Mouse (Mus musculus) spleen, adult 2 months (tissue): ENCODE results near the gene Arnt2. TPM values are rescaled to one million over a fixed set of nuclear protein-coding genes. Genes with fewer than 3 reads are reported as not detected.

ENCODE experiments used
- DNase-seq, 2 experiments: peaks; one replicate each; pipeline versions ENCODE4 v3.0.0 to v3.0.0-alpha.2; 2012 to 2021; ENCODE audit warnings: low spot score in 2 of 2, low read depth in 1 of 2
- H3K27ac ChIP-seq: fragments of 200-500 bp; 2 replicates; pipeline ENCODE4 v1.5.1; 2012; ENCODE audit warnings: low read length, inconsistent platforms; ENCODE audit not compliant: insufficient read depth
- H3K27me3 ChIP-seq: fragments of 200-500 bp; 2 replicates; pipeline ENCODE4 v1.6.1; 2012; ENCODE audit warnings: mild to moderate bottlenecking, moderate library complexity, low read length, inconsistent platforms; ENCODE audit not compliant: control insufficient read depth, insufficient read depth
- H3K36me3 ChIP-seq: fragments of 200-500 bp; 2 replicates; pipeline ENCODE4 v1.6.1; 2012; ENCODE audit warnings: mild to moderate bottlenecking, low read length, inconsistent platforms; ENCODE audit not compliant: control insufficient read depth, insufficient read depth
- H3K4me1 ChIP-seq: fragments of 200-500 bp; 2 replicates; pipeline ENCODE4 v1.6.1; 2011; ENCODE audit warnings: inconsistent platforms; ENCODE audit not compliant: control insufficient read depth, insufficient read depth, insufficient read length
- H3K4me3 ChIP-seq: fragments of 200-500 bp; 2 replicates; pipeline ENCODE4 v1.5.1; 2011; ENCODE audit warnings: mild to moderate bottlenecking, inconsistent platforms; ENCODE audit not compliant: insufficient read depth, insufficient read length; ENCODE audit errors: extremely low read depth
- CTCF ChIP-seq: fragments of 200-500 bp; IDR thresholded peaks from 2 replicates; pipeline ENCODE4 v1.5.1; 2011; ENCODE audit warnings: mild to moderate bottlenecking, inconsistent platforms; ENCODE audit not compliant: insufficient read depth, insufficient read length, insufficient replicate concordance; ENCODE audit errors: extremely low read depth
- POLR2A ChIP-seq: fragments of 200-500 bp; IDR thresholded peaks from 2 replicates; pipeline ENCODE4 v1.6.1; 2011; ENCODE audit warnings: low read depth, low read length, inconsistent platforms
- WGBS: fragments of 180-500 bp; shearing (Covaris S2); methylation state at CpG from one replicate; pipeline ENCODE4 v1.1.7; 2018; 5-methylcytosine and 5-hydroxymethylcytosine counted together
- polyA plus RNA-seq: library from polyadenylated mRNA; depleted of rRNA; stranded (reverse); fragments of >200 nt; gene quantifications from 2 replicates; pipeline ENCODE4 v1.2.3, GENCODE M21; 2012

Gene Arnt2
- polyA plus RNA-seq, 1 experiment = 2.0 TPM

DNA sequence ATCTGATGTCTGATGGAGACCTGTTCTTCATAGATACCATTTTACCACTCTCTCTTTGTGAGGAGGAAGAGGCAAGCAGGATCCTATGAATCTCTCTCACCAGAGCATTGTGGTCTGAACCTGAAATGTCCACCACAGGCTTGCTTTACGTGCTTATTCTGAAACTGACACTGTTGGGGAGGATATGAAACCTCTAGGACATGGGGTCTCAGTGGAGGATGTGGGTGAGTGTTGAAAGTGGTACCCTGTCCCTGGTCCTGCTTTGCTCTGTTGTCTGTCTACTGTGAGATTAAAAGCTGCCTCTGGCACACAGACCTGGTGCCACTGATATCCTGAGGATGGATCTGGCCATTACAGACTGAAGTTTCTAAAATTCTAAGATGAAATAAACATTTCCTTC is 88.4 kb downstream of the Arnt2 start:
- TF ChIP-seq CTCF (no peak), POLR2A (no peak)
- no peak for DNase-seq
- Histone ChIP-seq H3K27ac (no peak overlapping the region), H3K36me3 (no peaks in the 10 kb centered on the region), H3K27me3 (no peaks in the 10 kb centered on the region), H3K4me3 (no peak overlapping the region), H3K4me1 (no peaks in the 10 kb centered on the region)
- 56% methylated on average over 1 of the region's 1 CpGs for WGBS

DNA sequence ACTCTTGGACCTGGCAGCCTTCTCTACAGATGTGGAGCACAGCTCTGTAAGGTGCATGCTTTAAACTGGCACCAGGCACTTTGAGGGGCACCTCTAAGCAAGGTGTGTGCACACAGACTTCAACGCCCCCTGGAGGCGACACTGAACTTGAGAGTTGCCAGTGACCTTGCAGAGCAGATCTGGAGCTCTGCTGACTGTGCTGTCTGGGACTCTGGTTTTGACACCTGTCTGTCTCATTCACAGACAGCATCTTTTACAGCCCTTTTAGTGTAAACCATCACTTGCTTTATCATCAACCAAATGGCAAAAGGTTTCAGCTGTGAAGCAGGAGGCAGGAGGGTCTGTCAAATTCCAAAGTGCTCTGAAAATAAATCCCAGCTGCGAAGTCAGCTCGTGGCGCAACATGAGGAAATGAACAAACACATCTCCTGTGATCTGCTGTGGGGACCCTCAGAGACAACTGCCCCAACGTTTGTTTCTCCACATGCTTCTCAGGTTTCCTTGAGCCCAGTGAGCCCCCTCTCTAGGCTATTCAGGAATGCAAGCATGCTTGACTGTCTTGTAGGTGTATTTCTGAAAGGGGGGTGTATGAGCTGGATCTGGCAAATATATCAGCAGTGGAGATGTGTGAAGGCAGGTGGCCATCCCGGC is 94.5 kb downstream of the Arnt2 start:
- H3K27ac ChIP-seq = no peak overlapping the region
- H3K27me3 ChIP-seq = no peaks in the 10 kb centered on the region
- H3K4me3 ChIP-seq = no peak overlapping the region
- DNase-seq = no peak
- WGBS = 67% methylated on average over 7 of the region's 7 CpGs
- H3K4me1 ChIP-seq = no peaks in the 10 kb centered on the region
- H3K36me3 ChIP-seq = no peaks in the 10 kb centered on the region
- no peak for TF ChIP-seq POLR2A
- 0 out of 2 replicates have a peak, but pooled peaks have one; percentile 2 for TF ChIP-seq CTCF

- no peaks in the 10 kb centered on the region for H3K27me3 ChIP-seq
- H3K4me1 ChIP-seq = no peaks in the 10 kb centered on the region
- no peaks in the 10 kb centered on the region for H3K36me3 ChIP-seq
- 89% methylated on average over 2 of the region's 2 CpGs for WGBS
- no peak overlapping the region for H3K27ac ChIP-seq
- no peak for TF ChIP-seq CTCF
- TF ChIP-seq POLR2A = no peak
- DNase-seq = no peak
- no peak overlapping the region for H3K4me3 ChIP-seq
Observed at GRCm38 (mm10) chr7:84314742-84315141, 95.2 kb downstream of the Arnt2 start.

DNA sequence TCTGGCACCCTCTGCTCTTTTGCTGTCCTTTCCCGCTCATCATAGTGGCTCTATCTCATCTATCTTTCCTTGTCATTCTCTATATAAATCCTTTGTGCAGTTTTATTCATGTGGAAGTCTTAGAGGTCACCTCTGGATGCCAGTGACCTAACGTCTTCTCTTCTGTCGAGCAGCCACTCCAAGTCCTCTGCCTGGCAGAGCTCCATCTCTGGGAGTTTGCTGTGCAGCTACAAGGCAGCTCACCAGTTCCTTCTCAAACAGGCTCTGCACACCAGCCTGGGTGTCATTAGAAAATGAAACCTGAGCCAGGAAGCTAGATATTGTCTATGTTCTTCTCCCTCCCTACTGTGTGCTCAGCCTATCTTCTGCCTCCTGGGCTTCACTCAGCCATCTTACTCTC is 98.4 kb downstream of the Arnt2 start:
- no peak for DNase-seq
- WGBS = 85% methylated on average over 3 of the region's 3 CpGs
- no peak overlapping the region for H3K27ac ChIP-seq
- no peak for TF ChIP-seq POLR2A
- TF ChIP-seq CTCF = no peak
- H3K4me3 ChIP-seq = no peak overlapping the region
- no peaks in the 10 kb centered on the region for H3K4me1 ChIP-seq
- H3K36me3 ChIP-seq = no peaks in the 10 kb centered on the region
- H3K27me3 ChIP-seq = no peaks in the 10 kb centered on the region

GRCm38 (mm10) chr7:84310909-84311311 is 99.1 kb downstream of the Arnt2 start:
- Histone ChIP-seq H3K4me3 (no peak overlapping the region), H3K27me3 (no peaks in the 10 kb centered on the region), H3K4me1 (no peaks in the 10 kb centered on the region), H3K36me3 (no peaks in the 10 kb centered on the region), H3K27ac (no peak overlapping the region)
- no peak for DNase-seq
- WGBS = 86% methylated on average over 4 of the region's 4 CpGs
- TF ChIP-seq POLR2A (no peak), CTCF (no peak)

- no peak overlapping the region for H3K4me3 ChIP-seq
- H3K27ac ChIP-seq = no peak overlapping the region
- no peaks in the 10 kb centered on the region for H3K27me3 ChIP-seq
- no peaks in the 10 kb centered on the region for H3K4me1 ChIP-seq
- no peak for DNase-seq
- WGBS = 79% methylated on average over 3 of the region's 3 CpGs
- TF ChIP-seq POLR2A (no peak), CTCF (no peak)
- no peaks in the 10 kb centered on the region for H3K36me3 ChIP-seq
Observed at GRCm38 (mm10) chr7:84307329-84307925, 102.5 kb downstream of the Arnt2 start.

GRCm38 (mm10) chr7:84300261-84300660 is 109.7 kb downstream of the Arnt2 start:
- Histone ChIP-seq H3K4me1 (no peaks in the 10 kb centered on the region), H3K27ac (no peak overlapping the region), H3K36me3 (no peaks in the 10 kb centered on the region), H3K4me3 (no peak overlapping the region), H3K27me3 (no peaks in the 10 kb centered on the region)
- WGBS = 63% methylated on average over 1 of the region's 1 CpGs
- DNase-seq = no peak
- TF ChIP-seq CTCF (no peak), POLR2A (no peak)
